Mouse (Mus musculus) megakaryocyte, embryonic 14.5 days (primary cell): ENCODE results near the gene Polr1d.

Experiments used
- FLI1 ChIP-seq: IDR thresholded peaks from 2 replicates; pipeline ENCODE4 v1.6.1; 2012; ENCODE audit warnings: low read length, inconsistent platforms, mixed read lengths
- GATA1 ChIP-seq: IDR thresholded peaks from 3 replicates; pipeline ENCODE4 v1.6.1; 2012; ENCODE audit warnings: mixed read lengths, low read length, inconsistent platforms, borderline replicate concordance

GRCm38 (mm10) chr5:147135089-147135446 lies 58.2 kb downstream of the Polr1d start:
- no peak for TF ChIP-seq GATA1
- no peak for TF ChIP-seq FLI1
